Mouse (Mus musculus): Measurements from ENCODE around the gene Prss27. TPM values are rescaled to one million over a fixed set of nuclear protein-coding genes. Genes with fewer than 3 reads are reported as not detected.

Prss27 gene
- polyA plus RNA-seq, 2 experiments, result 1.4 to 1.5 TPM

DNA sequence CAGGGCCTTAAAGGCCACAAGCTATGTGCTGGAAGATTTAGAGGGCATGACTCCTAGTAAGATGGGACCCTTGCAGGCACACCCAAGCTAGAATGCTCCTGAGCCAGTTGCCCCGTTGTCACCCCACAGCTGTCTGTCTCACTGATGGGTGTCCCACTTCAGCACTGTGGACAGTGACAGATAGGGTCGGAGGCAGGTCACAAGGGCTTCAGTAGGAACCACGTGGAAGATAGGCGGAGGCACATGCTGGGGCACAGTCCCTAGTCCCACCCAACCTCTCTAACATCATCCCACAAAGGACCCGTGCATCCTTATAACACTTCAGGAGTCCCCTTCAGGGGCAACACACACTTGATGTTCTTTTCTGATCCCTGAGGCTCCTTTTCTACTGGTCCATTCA is 8.1 kb downstream of the Prss27 start:
- 44% methylated on average over 5 of the region's 5 CpGs for WGBS
- DNase-seq (ENCODE audit: low spot score) (no peak), ATAC-seq (ENCODE audit: low FRiP score, low read depth) (no peak)
- H3K4me3 ChIP-seq (replicated peaks; ENCODE audit: low read length), result no peak overlapping the region
- TF ChIP-seq POLR2A (IDR thresholded peaks at IDR 0.05; ENCODE audit: borderline replicate concordance, extremely low read depth, insufficient read depth, insufficient read length), result no peak
- peaks cover 32% of the 10 kb centered on the region for H3K36me3 ChIP-seq (ENCODE audit: control insufficient read depth, insufficient read depth, low read length)
- no peaks in the 10 kb centered on the region for H3K27me3 ChIP-seq (ENCODE audit: control insufficient read depth, insufficient read depth, low read length)
- H3K4me1 ChIP-seq (ENCODE audit: control insufficient read depth, insufficient read depth, low read length), result no peaks in the 10 kb centered on the region
- H3K4me2 ChIP-seq (replicated peaks; ENCODE audit: low read depth, low read length, severe bottlenecking), result no peak overlapping the region
- no peak overlapping the region for H3K9ac ChIP-seq (ENCODE audit: low read depth, low read length, severe bottlenecking)
- no peak overlapping the region for H3K27ac ChIP-seq (replicated peaks; ENCODE audit: low read depth, low read length)
- no peaks in the 10 kb centered on the region for H3K9me3 ChIP-seq (ENCODE audit: control insufficient read depth, low read length)

DNA sequence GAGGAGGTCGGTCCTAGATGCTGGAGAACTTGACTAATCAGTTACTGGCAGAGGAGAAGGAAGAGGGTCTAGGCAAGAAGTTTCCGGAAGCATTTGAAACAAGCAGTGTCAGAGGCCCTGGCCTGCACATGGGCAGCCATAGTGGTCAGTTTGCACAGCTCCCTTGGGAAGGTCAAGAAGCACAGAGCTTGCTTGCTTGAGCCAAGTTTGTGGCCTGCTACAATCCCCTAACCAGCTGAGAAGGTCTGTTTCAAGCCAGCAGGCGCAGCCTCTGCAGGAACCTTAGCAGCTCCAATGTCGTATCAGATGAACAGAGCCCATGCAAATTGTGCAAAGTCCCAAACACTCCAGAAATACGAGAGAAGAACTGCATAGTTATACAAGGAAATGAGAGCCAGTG is 10.1 kb downstream of the Prss27 start:
- Histone ChIP-seq H3K4me3 (replicated peaks; ENCODE audit: low read length) (no peak overlapping the region), H3K4me1 (ENCODE audit: control insufficient read depth, insufficient read depth, low read length) (no peaks in the 10 kb centered on the region), H3K36me3 (ENCODE audit: control insufficient read depth, insufficient read depth, low read length) (peaks cover 51% of the 10 kb centered on the region), H3K4me2 (replicated peaks; ENCODE audit: low read depth, low read length, severe bottlenecking) (no peak overlapping the region), H3K27me3 (ENCODE audit: control insufficient read depth, insufficient read depth, low read length) (no peaks in the 10 kb centered on the region), H3K9me3 (ENCODE audit: control insufficient read depth, low read length) (no peaks in the 10 kb centered on the region), H3K9ac (ENCODE audit: low read depth, low read length, severe bottlenecking) (no peak overlapping the region), H3K27ac (replicated peaks; ENCODE audit: low read depth, low read length) (no peak overlapping the region)
- WGBS, result 83% methylated on average over 5 of the region's 5 CpGs
- TF ChIP-seq POLR2A (IDR thresholded peaks at IDR 0.05; ENCODE audit: borderline replicate concordance, extremely low read depth, insufficient read depth, insufficient read length), result no peak
- DNase-seq (ENCODE audit: low spot score), result no peak
- ATAC-seq (ENCODE audit: low FRiP score, low read depth), result no peak

DNA sequence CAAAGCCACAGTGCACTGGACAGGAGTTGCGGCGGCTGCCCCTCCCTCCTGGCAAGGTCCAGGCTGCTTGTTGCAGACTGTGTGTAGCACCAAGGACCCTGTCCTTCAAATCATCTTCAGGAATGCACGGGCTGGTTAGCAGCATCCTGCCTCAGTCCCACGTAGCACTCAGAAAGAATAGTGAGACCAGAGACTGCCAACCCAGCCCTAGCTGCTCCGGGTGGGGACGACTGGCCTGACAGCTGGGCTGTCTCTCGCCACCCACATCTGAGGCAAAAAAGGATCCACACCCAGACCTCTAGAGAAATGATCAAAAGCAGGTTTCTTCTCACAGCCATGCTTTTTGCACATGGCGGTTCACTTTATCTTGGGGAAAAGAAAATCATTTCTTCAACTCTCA is 11.1 kb downstream of the Prss27 start:
- no peak for ATAC-seq (ENCODE audit: low FRiP score, low read depth)
- TF ChIP-seq POLR2A (IDR thresholded peaks at IDR 0.05; ENCODE audit: borderline replicate concordance, extremely low read depth, insufficient read depth, insufficient read length), result no peak
- H3K36me3 ChIP-seq (ENCODE audit: control insufficient read depth, insufficient read depth, low read length), result peaks cover 60% of the 10 kb centered on the region
- H3K4me1 ChIP-seq (ENCODE audit: control insufficient read depth, insufficient read depth, low read length), result no peaks in the 10 kb centered on the region
- no peaks in the 10 kb centered on the region for H3K9me3 ChIP-seq (ENCODE audit: control insufficient read depth, low read length)
- H3K9ac ChIP-seq (ENCODE audit: low read depth, low read length, severe bottlenecking), result no peak overlapping the region
- no peaks in the 10 kb centered on the region for H3K27me3 ChIP-seq (ENCODE audit: control insufficient read depth, insufficient read depth, low read length)
- H3K4me3 ChIP-seq (replicated peaks; ENCODE audit: low read length), result no peak overlapping the region
- WGBS, result 89% methylated on average over 8 of the region's 8 CpGs
- no peak overlapping the region for H3K27ac ChIP-seq (replicated peaks; ENCODE audit: low read depth, low read length)
- no peak for DNase-seq (ENCODE audit: low spot score)
- H3K4me2 ChIP-seq (replicated peaks; ENCODE audit: low read depth, low read length, severe bottlenecking), result no peak overlapping the region

DNA sequence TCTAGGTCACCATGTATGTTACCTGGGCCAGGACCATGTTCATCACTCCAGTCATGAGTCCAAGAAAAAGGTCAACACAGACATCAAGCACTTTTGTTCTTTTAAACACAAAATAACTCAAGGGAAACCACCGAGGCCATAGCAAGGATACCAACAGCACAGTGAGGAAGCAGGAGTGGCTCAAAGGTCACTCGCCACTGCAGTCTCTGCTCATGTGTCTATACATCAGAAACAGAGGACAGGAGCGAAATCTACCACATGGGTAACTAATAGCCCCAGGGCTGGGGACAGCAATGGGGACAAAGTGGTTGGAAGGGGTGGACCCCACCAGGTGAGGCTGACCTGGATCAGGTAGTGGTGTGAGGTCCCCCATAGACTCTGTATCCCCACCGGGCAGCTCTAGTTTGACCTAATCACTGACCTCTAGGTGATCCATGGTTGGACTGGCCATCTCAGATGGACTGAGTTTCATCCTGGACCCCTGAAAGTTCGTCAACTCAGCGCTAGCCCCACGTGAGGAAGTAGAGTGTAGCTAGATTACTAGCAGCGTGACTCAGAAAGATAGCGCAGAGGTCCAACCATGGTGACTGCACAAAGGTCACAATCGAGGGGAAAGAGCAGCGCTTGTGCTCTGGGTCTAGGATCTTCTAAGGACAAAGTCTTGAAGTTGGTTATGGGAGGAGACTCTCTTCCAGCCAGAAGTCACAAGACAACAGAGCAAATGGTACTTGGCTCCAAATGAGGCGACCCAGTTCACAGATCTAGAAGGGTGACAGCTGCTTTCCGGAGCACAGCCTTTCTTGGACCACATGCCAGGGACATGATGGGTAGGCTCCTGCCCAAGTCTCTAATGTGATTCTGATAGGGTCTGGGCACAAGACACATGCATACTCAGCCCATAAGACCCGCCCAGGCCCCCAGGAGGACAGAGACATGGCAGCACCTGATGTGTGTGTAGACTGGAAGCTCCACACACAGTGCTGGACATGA is 19.0 kb downstream of the Prss27 start:
- DNase-seq (ENCODE audit: low spot score) (no peak), ATAC-seq (ENCODE audit: low FRiP score, low read depth) (no peak)
- Histone ChIP-seq H3K9me3 (ENCODE audit: control insufficient read depth, low read length) (no peaks in the 10 kb centered on the region), H3K27ac (replicated peaks; ENCODE audit: low read depth, low read length) (no peak overlapping the region), H3K4me2 (replicated peaks; ENCODE audit: low read depth, low read length, severe bottlenecking) (no peak overlapping the region), H3K4me3 (replicated peaks; ENCODE audit: low read length) (no peak overlapping the region), H3K27me3 (ENCODE audit: control insufficient read depth, insufficient read depth, low read length) (no peaks in the 10 kb centered on the region), H3K9ac (ENCODE audit: low read depth, low read length, severe bottlenecking) (no peak overlapping the region), H3K36me3 (ENCODE audit: control insufficient read depth, insufficient read depth, low read length) (peaks cover 86% of the 10 kb centered on the region), H3K4me1 (ENCODE audit: control insufficient read depth, insufficient read depth, low read length) (no peaks in the 10 kb centered on the region)
- no peak for TF ChIP-seq POLR2A (IDR thresholded peaks at IDR 0.05; ENCODE audit: borderline replicate concordance, extremely low read depth, insufficient read depth, insufficient read length)
- 91% methylated on average over 14 of the region's 14 CpGs for WGBS

DNA sequence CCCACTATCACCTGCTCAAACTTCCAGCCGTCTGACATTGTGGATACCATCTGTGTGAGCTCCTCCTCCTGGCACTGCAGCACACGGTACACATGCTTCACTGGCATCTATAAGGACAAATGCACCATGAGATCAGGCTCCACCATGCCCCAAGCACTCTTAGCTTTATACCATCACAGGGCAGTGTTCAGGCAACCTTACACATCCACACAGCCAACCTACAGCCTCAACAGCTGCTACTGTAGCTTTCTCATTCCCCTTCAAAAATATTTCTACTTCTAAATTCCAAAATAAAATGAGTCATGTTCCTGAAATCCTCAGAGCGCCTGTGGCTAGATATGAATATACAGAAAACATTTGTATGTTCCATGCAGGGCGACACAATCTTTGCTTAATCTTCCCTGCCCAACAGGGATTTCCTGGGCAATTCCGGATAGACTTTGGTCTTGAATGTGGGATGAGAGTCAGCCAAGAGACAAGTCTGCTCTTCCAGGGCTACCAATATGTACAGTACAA is 19.8 kb downstream of the Prss27 start:
- H3K27ac ChIP-seq (replicated peaks; ENCODE audit: low read depth, low read length), result no peak overlapping the region
- no peak overlapping the region for H3K4me3 ChIP-seq (replicated peaks; ENCODE audit: low read length)
- H3K4me1 ChIP-seq (ENCODE audit: control insufficient read depth, insufficient read depth, low read length), result no peaks in the 10 kb centered on the region
- WGBS, result 92% methylated on average over 5 of the region's 5 CpGs
- no peak overlapping the region for H3K9ac ChIP-seq (ENCODE audit: low read depth, low read length, severe bottlenecking)
- H3K36me3 ChIP-seq (ENCODE audit: control insufficient read depth, insufficient read depth, low read length), result peaks cover 82% of the 10 kb centered on the region
- TF ChIP-seq POLR2A (IDR thresholded peaks at IDR 0.05; ENCODE audit: borderline replicate concordance, extremely low read depth, insufficient read depth, insufficient read length), result no peak
- H3K27me3 ChIP-seq (ENCODE audit: control insufficient read depth, insufficient read depth, low read length), result no peaks in the 10 kb centered on the region
- no peaks in the 10 kb centered on the region for H3K9me3 ChIP-seq (ENCODE audit: control insufficient read depth, low read length)
- ATAC-seq (ENCODE audit: low FRiP score, low read depth) (no peak), DNase-seq (ENCODE audit: low spot score) (no peak)
- H3K4me2 ChIP-seq (replicated peaks; ENCODE audit: low read depth, low read length, severe bottlenecking), result no peak overlapping the region
